ENCODE assay signal across 16 mouse cellular contexts in genomic region chr16:87971911-87972310, GRCm38 (mm10).
"Had no signal": no experiment of that assay in that cellular context is flagged by ENCODE, and none has a peak within 500 bp of the region (broad histone marks: within the 10 kb centered on the region; RNA-seq: fewer than 3 reads in every experiment).

No protein-coding gene starts in this region.

- H3K4me1 ChIP-seq: limb, embryonic 12.5 days; limb, embryonic 15.5 days had no signal

- H3K9ac ChIP-seq: limb, embryonic 12.5 days; limb, embryonic 15.5 days; liver, embryonic 14.5 days; liver, postnatal 0 days; lung, embryonic 14.5 days; midbrain, embryonic 13.5 days had no signal

- H3K27me3 ChIP-seq: limb, embryonic 12.5 days; limb, embryonic 15.5 days; midbrain, embryonic 13.5 days had no signal

- DNase-seq: kidney, adult 8-10 months; kidney, postnatal 14 days; kidney, postnatal 4 days; left cerebral cortex, postnatal 4 days; liver, postnatal 0 days; lung, embryonic 14.5 days; right cerebral cortex, postnatal 4 days; thymus, postnatal 25 days had no signal

- H3K36me3 ChIP-seq: limb, embryonic 12.5 days; limb, embryonic 15.5 days; midbrain, embryonic 13.5 days had no signal

- H3K9me3 ChIP-seq: limb, embryonic 12.5 days; limb, embryonic 15.5 days; midbrain, embryonic 13.5 days had no signal

- ATAC-seq: liver, postnatal 0 days; lung, postnatal 0 days; midbrain, embryonic 13.5 days had no signal

- H3K4me3 ChIP-seq: limb, embryonic 12.5 days; limb, embryonic 15.5 days; midbrain, embryonic 13.5 days had no signal

- H3K27ac ChIP-seq: limb, embryonic 12.5 days; limb, embryonic 15.5 days; liver, embryonic 14.5 days; macrophage; midbrain, embryonic 13.5 days; stomach, postnatal 0 days had no signal

- H3K4me2 ChIP-seq: limb, embryonic 12.5 days; limb, embryonic 15.5 days; liver, embryonic 11.5 days; lung, embryonic 14.5 days; midbrain, embryonic 13.5 days had no signal
